Mouse (Mus musculus) liver, postnatal 0 days (tissue): Measurements from ENCODE around the gene Bcr. TPM values are rescaled to one million over a fixed set of nuclear protein-coding genes. Genes with fewer than 3 reads are reported as not detected.

Experiments
- ATAC-seq: fragments of 200-750 bp; cut with Nextera tagmentation; 2 replicates; pipeline ENCODE4 v1.8.0; 2017; ENCODE audit warnings: mild to moderate bottlenecking, moderate library complexity
- DNase-seq: peaks from one replicate; pipeline ENCODE4 v3.0.0-alpha.2; 2016
- H3K27ac ChIP-seq: fragments of 300-500 bp; sonication (generic); 2 replicates; pipeline ENCODE4 v1.5.1; 2014; ENCODE audit warnings: antibody characterized with exemption, moderate library complexity, mild to moderate bottlenecking, low read depth
- H3K27me3 ChIP-seq: fragments of 300-500 bp; sonication (generic); 2 replicates; pipeline ENCODE4 v1.6.1; 2014; ENCODE audit warnings: low read length, control low read depth, mixed read lengths; ENCODE audit not compliant: insufficient read depth
- H3K36me3 ChIP-seq: fragments of 300-500 bp; sonication (generic); replicated peaks from 2 replicates; pipeline ENCODE4 v1.6.1; 2014; ENCODE audit warnings: mild to moderate bottlenecking, control low read depth, low read length, moderate library complexity, mixed read lengths; ENCODE audit not compliant: insufficient read depth
- H3K4me1 ChIP-seq: fragments of 300-500 bp; sonication (generic); 2 replicates; pipeline ENCODE4 v1.6.1; 2014; ENCODE audit warnings: antibody characterized with exemption, mild to moderate bottlenecking, control low read depth; ENCODE audit not compliant: insufficient read depth
- H3K4me2 ChIP-seq: fragments of 300-500 bp; sonication (generic); 2 replicates; pipeline ENCODE4 v1.6.1; 2014; ENCODE audit warnings: low read depth, mild to moderate bottlenecking, low read length, moderate library complexity, mixed read lengths
- H3K4me3 ChIP-seq: fragments of 300-500 bp; sonication (generic); 2 replicates; pipeline ENCODE4 v1.5.1; 2014; ENCODE audit warnings: low read depth, low read length
- H3K9ac ChIP-seq: fragments of 300-500 bp; sonication (generic); replicated peaks from 2 replicates; pipeline ENCODE4 v1.6.1; 2014; ENCODE audit warnings: mild to moderate bottlenecking, moderate library complexity
- H3K9me3 ChIP-seq: fragments of 300-500 bp; sonication (generic); 2 replicates; pipeline ENCODE4 v1.6.1; 2016; ENCODE audit warnings: mild to moderate bottlenecking, control low read depth, low read length, mixed read lengths
- CTCF ChIP-seq: sonication (generic); IDR thresholded peaks from 2 replicates; pipeline ENCODE4 v1.5.1; 2016; ENCODE audit warnings: antibody characterized with exemption, low read depth
- EP300 ChIP-seq: IDR thresholded peaks from 2 replicates; pipeline ENCODE4 v1.6.1; 2016; ENCODE audit warnings: antibody characterized with exemption, low read depth, mild to moderate bottlenecking
- WGBS: fragments of 180-500 bp; shearing (Covaris S2); extraction: QIAGEN DNeasy Blood & Tissue Kit; methylation state at CpG from one replicate; pipeline ENCODE4 v1.1.7; 2014; ENCODE audit not compliant: insufficient replicate concordance; 5-methylcytosine and 5-hydroxymethylcytosine counted together
- polyA plus RNA-seq: library from polyadenylated mRNA; unstranded; fragments of >200 nt; fragmentation: Nextera tagmentation; extraction: Ambion mirVana; gene quantifications from 2 replicates; pipeline ENCODE4 v1.2.1, GENCODE M21; 2015

The Bcr gene
- polyA plus RNA-seq, 1 experiment from 2014 or later: 3.4 TPM

GRCm38 (mm10) chr10:75210841-75211240 is 150.4 kb downstream of the Bcr start:
- WGBS: 88% methylated on average over 3 of the region's 3 CpGs
- no peak for DNase-seq

GRCm38 (mm10) chr10:75211807-75212645 is 151.6 kb downstream of the Bcr start, which contains the start of gene Specc1l:
Specc1l (plus strand) TSS chr10:75212073.
- Histone ChIP-seq H3K27ac (peak within 1 kb of the TSS; percentile 97), H3K4me2 (peak within 1 kb of the TSS; percentile 95), H3K9me3 (no peaks in the 10 kb centered on the region), H3K9ac (peak within 1 kb of the TSS; percentile 88), H3K27me3 (no peaks in the 10 kb centered on the region), H3K36me3 (no peaks in the 10 kb centered on the region), H3K4me1 (peaks cover 10% of the 10 kb centered on the region), H3K4me3 (peak within 1 kb of the TSS; percentile 71)
- WGBS: 3% methylated on average over 42 of the region's 80 CpGs
- DNase-seq (peak; percentile 98), ATAC-seq (peak; percentile 100)
- TF ChIP-seq CTCF (no peak), EP300 (no peak)

More at GRCm38 (mm10) chr10:75210841-75211240, 150.4 kb downstream of the Bcr start:
- Histone ChIP-seq H3K27ac (no peak overlapping the region), H3K4me2 (no peak overlapping the region), H3K4me3 (no peak overlapping the region), H3K36me3 (no peaks in the 10 kb centered on the region), H3K27me3 (no peaks in the 10 kb centered on the region), H3K9me3 (no peaks in the 10 kb centered on the region), H3K9ac (no peak overlapping the region), H3K4me1 (peaks cover 10% of the 10 kb centered on the region)
- no peak for ATAC-seq
- TF ChIP-seq CTCF (no peak), EP300 (no peak)

- Histone ChIP-seq H3K9ac (peak overlapping the region; percentile 88), H3K4me1 (peaks cover 10% of the 10 kb centered on the region), H3K4me2 (peak overlapping the region; percentile 95), H3K27me3 (no peaks in the 10 kb centered on the region), H3K9me3 (no peaks in the 10 kb centered on the region), H3K27ac (0 out of 2 replicates have a peak overlapping the region, but pooled peaks have one; percentile 23), H3K4me3 (peak overlapping the region; percentile 71), H3K36me3 (no peaks in the 10 kb centered on the region)
- TF ChIP-seq CTCF (no peak), EP300 (no peak)
- no peak for DNase-seq
- no peak for ATAC-seq
- 53% methylated on average over 7 of the region's 7 CpGs for WGBS
Measured at GRCm38 (mm10) chr10:75212981-75213380, 152.6 kb downstream of the Bcr start.

- no peak for TF ChIP-seq EP300
- no peak for TF ChIP-seq CTCF
- Histone ChIP-seq H3K27ac (no peak overlapping the region), H3K27me3 (no peaks in the 10 kb centered on the region), H3K9me3 (no peaks in the 10 kb centered on the region), H3K36me3 (no peaks in the 10 kb centered on the region), H3K4me3 (no peak overlapping the region), H3K4me2 (no peak overlapping the region), H3K4me1 (peaks cover 32% of the 10 kb centered on the region), H3K9ac (no peak overlapping the region)
- ATAC-seq: no peak
- WGBS: 66% methylated on average over 3 of the region's 3 CpGs
- no peak for DNase-seq
Measured at GRCm38 (mm10) chr10:75220722-75221121, 160.3 kb downstream of the Bcr start.

GRCm38 (mm10) chr10:75221936-75222610 is 161.7 kb downstream of the Bcr start:
- Histone ChIP-seq H3K9me3 (no peaks in the 10 kb centered on the region), H3K36me3 (no peaks in the 10 kb centered on the region), H3K9ac (0 out of 2 replicates have a peak overlapping the region, but pooled peaks have one; percentile 11), H3K4me1 (peaks cover 32% of the 10 kb centered on the region), H3K27ac (peak overlapping the region; percentile 61), H3K27me3 (no peaks in the 10 kb centered on the region), H3K4me2 (0 out of 2 replicates have a peak overlapping the region, but pooled peaks have one; percentile 16), H3K4me3 (no peak overlapping the region)
- 53% methylated on average over 4 of the region's 4 CpGs for WGBS
- no peak for TF ChIP-seq EP300
- TF ChIP-seq CTCF: no peak
- no peak for DNase-seq
- peak; percentile 51 for ATAC-seq

- Histone ChIP-seq H3K4me1 (peaks cover 32% of the 10 kb centered on the region), H3K36me3 (no peaks in the 10 kb centered on the region), H3K27me3 (no peaks in the 10 kb centered on the region), H3K4me2 (no peak overlapping the region), H3K4me3 (no peak overlapping the region), H3K9me3 (no peaks in the 10 kb centered on the region), H3K9ac (no peak overlapping the region), H3K27ac (peak overlapping the region; percentile 49)
- 44% methylated on average over 5 of the region's 5 CpGs for WGBS
- ATAC-seq (peak; percentile 72), DNase-seq (no peak)
- TF ChIP-seq CTCF: no peak
- no peak for TF ChIP-seq EP300
Measured at GRCm38 (mm10) chr10:75222611-75222998, 162.2 kb downstream of the Bcr start.
